Mouse (Mus musculus): Measurements from ENCODE around the gene Igsf21. TPM values are rescaled to one million over a fixed set of nuclear protein-coding genes. Genes with fewer than 3 reads are reported as not detected.

Gene Igsf21
- total RNA-seq, 2 experiments from 2014 or later, result 4.5 to 5.9 TPM

GRCm38 (mm10) chr4:140147857-140148695, 98.5 kb downstream of the Igsf21 start:
- no peak for DNase-seq (ENCODE audit: low spot score in 2 of 2)

GRCm38 (mm10) chr4:140147079-140147840, 99.3 kb downstream of the Igsf21 start:
- DNase-seq (ENCODE audit: low spot score in 2 of 2), result no peak

- no peak for DNase-seq (ENCODE audit: low spot score in 2 of 2)
Observed at GRCm38 (mm10) chr4:140143884-140144525, 102.6 kb downstream of the Igsf21 start.

- no peak for DNase-seq (ENCODE audit: low spot score in 2 of 2)
Observed at GRCm38 (mm10) chr4:140143178-140143577, 103.4 kb downstream of the Igsf21 start.

- DNase-seq (ENCODE audit: low spot score in 2 of 2), result no peak
Observed at GRCm38 (mm10) chr4:140140485-140140884, 106.1 kb downstream of the Igsf21 start.

- DNase-seq (ENCODE audit: low spot score in 2 of 2), result no peak
Observed at GRCm38 (mm10) chr4:140138846-140139245, 107.7 kb downstream of the Igsf21 start.

GRCm38 (mm10) chr4:140131625-140132321, 114.8 kb downstream of the Igsf21 start:
- DNase-seq (ENCODE audit: low spot score in 2 of 2), result no peak

GRCm38 (mm10) chr4:140131201-140131600, 115.4 kb downstream of the Igsf21 start:
- no peak for DNase-seq (ENCODE audit: low spot score in 2 of 2)

- DNase-seq (ENCODE audit: low spot score in 2 of 2), result no peak
Observed at GRCm38 (mm10) chr4:140129553-140130275, 116.9 kb downstream of the Igsf21 start.

- no peak for DNase-seq (ENCODE audit: low spot score in 2 of 2)
Observed at GRCm38 (mm10) chr4:140128116-140128515, 118.5 kb downstream of the Igsf21 start.

- no peak for DNase-seq (ENCODE audit: low spot score in 2 of 2)
Observed at GRCm38 (mm10) chr4:140125806-140126205, 120.8 kb downstream of the Igsf21 start.

- DNase-seq (ENCODE audit: low spot score in 2 of 2), result no peak
Observed at GRCm38 (mm10) chr4:140122534-140122933, 124.0 kb downstream of the Igsf21 start.

- DNase-seq (ENCODE audit: low spot score in 2 of 2), result no peak
Observed at GRCm38 (mm10) chr4:140117275-140117691, 129.3 kb downstream of the Igsf21 start.

- DNase-seq (ENCODE audit: low spot score in 2 of 2), result no peak
Observed at GRCm38 (mm10) chr4:140115756-140116155, 130.8 kb downstream of the Igsf21 start.

GRCm38 (mm10) chr4:140115053-140115452, 131.5 kb downstream of the Igsf21 start:
- no peak for DNase-seq (ENCODE audit: low spot score in 2 of 2)

GRCm38 (mm10) chr4:140113690-140114475, 132.7 kb downstream of the Igsf21 start:
- no peak for DNase-seq (ENCODE audit: low spot score in 2 of 2)

GRCm38 (mm10) chr4:140109626-140109948, 137.0 kb downstream of the Igsf21 start:
- DNase-seq (ENCODE audit: low spot score in 2 of 2), result no peak

GRCm38 (mm10) chr4:140108871-140109625, 137.5 kb downstream of the Igsf21 start:
- DNase-seq (ENCODE audit: low spot score in 2 of 2), result no peak

- DNase-seq (ENCODE audit: low spot score in 2 of 2), result no peak
Observed at GRCm38 (mm10) chr4:140107161-140107560, 139.4 kb downstream of the Igsf21 start.

All from adrenal gland, postnatal 4 days (tissue).